Mouse (Mus musculus) stomach, embryonic 16.5 days (tissue): ENCODE results near the gene Itpr2. TPM values are rescaled to one million over a fixed set of nuclear protein-coding genes. Genes with fewer than 3 reads are reported as not detected.
A peak's percentile ranks its signal among the peaks of the same experiment; 100 is the strongest.

ENCODE experiments used
- ATAC-seq: fragments of 200-750 bp; cut with Nextera tagmentation; 2 replicates; pipeline ENCODE4 v1.8.0; 2017; ENCODE audit warnings: moderate number of reproducible peaks, moderate TSS enrichment; ENCODE audit not compliant: insufficient read depth, low FRiP score
- H3K27ac ChIP-seq: fragments of 300-500 bp; sonication (generic); 2 replicates; pipeline ENCODE4 v1.5.1; 2014; ENCODE audit warnings: low read length
- H3K27me3 ChIP-seq: fragments of 300-500 bp; sonication (generic); 2 replicates; pipeline ENCODE4 v1.6.1; 2014; ENCODE audit warnings: low read length, control low read depth, mixed read lengths; ENCODE audit not compliant: control insufficient read depth, insufficient read depth
- H3K36me3 ChIP-seq: fragments of 300-500 bp; sonication (generic); 2 replicates; pipeline ENCODE4 v1.6.1; 2014; ENCODE audit warnings: low read length; ENCODE audit not compliant: control insufficient read depth, insufficient read depth
- H3K4me1 ChIP-seq: fragments of 300-500 bp; sonication (generic); 2 replicates; pipeline ENCODE4 v1.6.1; 2014; ENCODE audit warnings: low read length, control low read depth, mixed read lengths; ENCODE audit not compliant: control insufficient read depth, insufficient read depth
- H3K4me2 ChIP-seq: fragments of 300-500 bp; sonication (generic); 2 replicates; pipeline ENCODE4 v1.6.1; 2014; ENCODE audit warnings: low read depth, low read length, mixed read lengths
- H3K4me3 ChIP-seq: fragments of 300-500 bp; sonication (generic); replicated peaks from 2 replicates; pipeline ENCODE4 v1.5.1; 2014; ENCODE audit warnings: mild to moderate bottlenecking, low read length
- H3K9ac ChIP-seq: fragments of 300-500 bp; sonication (generic); 2 replicates; pipeline ENCODE4 v1.6.1; 2014; ENCODE audit warnings: low read length
- H3K9me3 ChIP-seq: fragments of 300-500 bp; sonication (generic); replicated peaks from 2 replicates; pipeline ENCODE4 v1.6.1; 2016; ENCODE audit warnings: low read length, control low read depth; ENCODE audit not compliant: control insufficient read depth
- WGBS: fragments of 180-500 bp; shearing (Covaris S2); extraction: QIAGEN DNeasy Blood & Tissue Kit; methylation state at CpG from one replicate; pipeline ENCODE4 v1.1.7; 2014; 5-methylcytosine and 5-hydroxymethylcytosine counted together
- polyA plus RNA-seq: library from polyadenylated mRNA; unstranded; fragments of >200 nt; fragmentation: Nextera tagmentation; extraction: Ambion mirVana; gene quantifications from 2 replicates; pipeline ENCODE4 v1.2.1, GENCODE M21; 2015

The Itpr2 gene
- polyA plus RNA-seq, 1 experiment from 2014 or later, result 14.8 TPM

DNA sequence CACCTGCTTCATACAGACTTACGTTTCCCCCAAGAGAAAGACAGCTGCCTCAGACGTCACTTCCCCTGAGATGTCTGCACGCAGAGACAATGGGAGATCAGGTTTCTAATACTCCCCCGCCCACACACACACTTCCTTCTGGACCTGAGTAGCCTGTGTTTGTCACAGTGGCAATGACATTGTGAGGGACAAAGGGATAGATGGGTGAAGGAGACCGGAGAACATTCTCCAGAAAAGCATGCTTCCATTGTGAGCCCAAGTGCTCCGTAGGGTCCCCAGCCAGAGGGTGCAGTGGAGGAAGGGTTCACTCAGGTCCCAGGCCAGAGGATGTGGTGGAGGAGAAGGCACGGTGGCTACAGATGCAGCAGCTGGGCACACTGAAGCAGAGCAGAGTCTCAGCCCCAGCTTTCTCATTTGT, 12.5 kb upstream of the Itpr2 start:
- no peak overlapping the region for H3K9ac ChIP-seq
- H3K9me3 ChIP-seq, result no peaks in the 10 kb centered on the region
- no peaks in the 10 kb centered on the region for H3K4me1 ChIP-seq
- WGBS, result 53% methylated on average over 7 of the region's 7 CpGs
- H3K4me2 ChIP-seq, result no peak overlapping the region
- H3K27ac ChIP-seq, result no peak overlapping the region
- H3K36me3 ChIP-seq, result no peaks in the 10 kb centered on the region
- no peak for ATAC-seq
- no peak overlapping the region for H3K4me3 ChIP-seq
- H3K27me3 ChIP-seq, result no peaks in the 10 kb centered on the region

DNA sequence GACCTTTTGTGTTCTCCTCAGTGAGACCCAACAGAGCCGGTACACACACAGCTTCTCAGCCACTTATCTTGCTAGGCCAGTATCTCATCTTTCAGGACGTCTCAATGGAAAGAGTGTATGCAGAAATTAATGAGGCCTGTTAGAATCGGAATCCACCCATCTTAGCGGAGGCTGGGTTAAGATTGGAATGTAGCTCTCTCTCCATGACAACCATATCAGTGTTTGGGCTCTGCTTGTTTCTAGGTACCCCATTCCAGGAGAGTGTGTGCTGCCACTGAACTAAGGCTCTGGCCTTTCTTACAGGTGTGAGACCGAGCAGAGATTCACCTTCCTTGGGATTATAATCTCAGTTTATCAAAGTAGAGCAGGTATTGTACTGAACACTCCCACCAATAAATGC, 11.9 kb upstream of the Itpr2 start:
- Histone ChIP-seq H3K4me3 (no peak overlapping the region), H3K9ac (no peak overlapping the region), H3K27ac (no peak overlapping the region), H3K27me3 (no peaks in the 10 kb centered on the region), H3K4me2 (no peak overlapping the region), H3K36me3 (no peaks in the 10 kb centered on the region), H3K9me3 (no peaks in the 10 kb centered on the region), H3K4me1 (no peaks in the 10 kb centered on the region)
- 34% methylated on average over 5 of the region's 5 CpGs for WGBS
- no peak for ATAC-seq

DNA sequence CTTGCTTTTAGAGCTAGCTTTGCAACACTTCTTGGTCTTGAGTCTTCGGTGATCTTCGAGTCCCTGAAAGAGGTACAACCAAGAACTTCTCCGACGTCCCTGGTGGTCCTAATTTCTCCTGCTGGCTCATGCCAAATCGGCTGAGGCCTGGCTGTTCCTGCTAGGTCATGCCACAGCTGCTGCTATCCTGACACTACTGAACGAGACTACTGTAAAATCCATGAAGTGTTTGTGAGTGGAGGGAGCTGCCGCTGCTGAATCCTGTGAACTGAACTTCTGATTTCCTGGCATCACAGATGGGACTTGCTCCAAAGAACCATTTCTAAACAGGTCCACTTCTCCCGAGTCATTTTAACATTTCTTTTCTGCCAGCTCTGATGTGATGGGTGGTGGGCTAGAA, 11.4 kb upstream of the Itpr2 start:
- H3K4me1 ChIP-seq, result no peaks in the 10 kb centered on the region
- H3K4me2 ChIP-seq, result no peak overlapping the region
- no peaks in the 10 kb centered on the region for H3K9me3 ChIP-seq
- no peak overlapping the region for H3K4me3 ChIP-seq
- no peak overlapping the region for H3K27ac ChIP-seq
- WGBS, result 74% methylated on average over 8 of the region's 8 CpGs
- no peaks in the 10 kb centered on the region for H3K36me3 ChIP-seq
- H3K9ac ChIP-seq, result no peak overlapping the region
- no peak for ATAC-seq
- H3K27me3 ChIP-seq, result no peaks in the 10 kb centered on the region

DNA sequence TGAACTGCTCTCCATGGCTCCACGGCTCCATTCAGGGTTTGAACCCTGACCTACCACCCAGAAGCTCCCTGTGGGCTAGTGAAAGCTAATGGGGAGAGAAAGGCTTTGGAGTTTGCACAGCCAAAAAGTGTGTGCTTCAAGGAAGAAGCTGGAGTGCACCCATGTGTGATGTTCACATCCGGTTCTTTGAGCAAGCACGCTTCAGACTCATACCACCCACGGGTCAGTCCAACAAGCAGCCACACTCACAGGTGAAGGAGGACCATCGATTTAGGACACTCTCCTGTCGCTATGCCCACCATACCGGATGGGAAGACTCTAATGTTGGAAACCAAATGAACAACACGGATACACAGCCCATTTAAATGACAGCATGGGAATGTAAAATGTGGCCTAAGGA, 9.5 kb upstream of the Itpr2 start:
- no peaks in the 10 kb centered on the region for H3K4me1 ChIP-seq
- 85% methylated on average over 8 of the region's 8 CpGs for WGBS
- H3K27me3 ChIP-seq, result no peaks in the 10 kb centered on the region
- no peak overlapping the region for H3K9ac ChIP-seq
- H3K4me2 ChIP-seq, result no peak overlapping the region
- ATAC-seq, result no peak
- H3K27ac ChIP-seq, result no peak overlapping the region
- H3K4me3 ChIP-seq, result no peak overlapping the region
- H3K36me3 ChIP-seq, result no peaks in the 10 kb centered on the region
- no peaks in the 10 kb centered on the region for H3K9me3 ChIP-seq

DNA sequence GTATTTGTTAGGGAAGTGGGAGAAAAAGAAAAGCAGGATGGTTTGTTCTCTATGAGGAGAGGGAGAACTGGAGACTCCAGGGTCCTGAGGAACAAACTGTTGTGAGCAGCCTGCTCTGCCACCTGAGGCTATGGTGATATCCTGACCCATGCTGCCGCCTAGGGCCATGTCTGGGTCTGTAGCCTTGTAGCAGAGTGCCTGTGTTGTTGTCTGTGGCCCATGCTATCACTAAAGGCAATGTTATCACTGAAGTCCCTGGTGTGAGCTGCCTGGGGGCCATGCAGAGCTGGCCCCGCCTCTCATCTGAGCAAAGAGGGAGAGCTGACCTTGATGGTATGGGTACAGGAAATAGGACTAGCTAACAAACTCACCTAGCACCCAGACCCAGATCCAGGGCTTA, 7.9 kb upstream of the Itpr2 start:
- 70% methylated on average over 2 of the region's 2 CpGs for whole genome bisulfite sequencing
- Histone ChIP-seq H3K36me3 (no peaks in the 10 kb centered on the region), H3K9me3 (no peaks in the 10 kb centered on the region), H3K4me2 (no peak overlapping the region), H3K9ac (no peak overlapping the region), H3K4me3 (no peak overlapping the region), H3K4me1 (no peaks in the 10 kb centered on the region), H3K27me3 (no peaks in the 10 kb centered on the region), H3K27ac (no peak overlapping the region)
- ATAC-seq, result no peak

GRCm38 (mm10) chr6:146504459-146504858, 2.4 kb upstream of the Itpr2 start:
- Histone ChIP-seq H3K27ac (no peak overlapping the region), H3K4me2 (no peak overlapping the region), H3K27me3 (no peaks in the 10 kb centered on the region), H3K36me3 (no peaks in the 10 kb centered on the region), H3K4me1 (peaks cover 8% of the 10 kb centered on the region; the same call in 1 of the 2 replicates), H3K9me3 (no peaks in the 10 kb centered on the region), H3K9ac (no peak overlapping the region), H3K4me3 (no peak overlapping the region)
- WGBS, result 84% methylated on average over 2 of the region's 2 CpGs
- no peak for ATAC-seq

DNA sequence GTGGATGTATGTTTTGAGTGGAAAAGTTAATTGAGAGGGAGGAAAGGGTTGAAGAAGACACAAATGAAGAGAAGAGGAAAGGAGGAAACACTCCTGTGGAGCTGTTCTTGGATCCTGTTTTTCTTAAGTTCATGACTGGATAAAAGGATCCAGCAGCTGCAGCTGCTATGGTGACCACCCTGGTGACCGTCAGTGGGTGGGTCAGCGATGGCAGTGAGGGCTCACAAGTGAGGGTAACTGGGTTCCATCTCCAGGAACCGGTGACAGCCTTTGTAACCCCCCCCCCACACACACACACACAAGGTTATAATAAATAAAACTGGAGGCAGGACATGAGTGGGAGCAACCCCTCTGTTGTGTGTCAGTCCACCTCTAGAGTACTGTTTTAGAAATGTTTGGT, 833 bp upstream of the Itpr2 start:
- no peaks in the 10 kb centered on the region for H3K36me3 ChIP-seq
- no peaks in the 10 kb centered on the region for H3K27me3 ChIP-seq
- H3K4me1 ChIP-seq, result peaks cover 8% of the 10 kb centered on the region; the same call in 1 of the 2 replicates
- 38% methylated on average over 3 of the region's 3 CpGs for WGBS
- no peak overlapping the region for H3K27ac ChIP-seq
- H3K4me2 ChIP-seq, result peak overlapping the region; percentile 96
- peak overlapping the region; percentile 84 for H3K9ac ChIP-seq
- no peaks in the 10 kb centered on the region for H3K9me3 ChIP-seq
- no peak for ATAC-seq
- H3K4me3 ChIP-seq, result peak overlapping the region; percentile 71

GRCm38 (mm10) chr6:146501316-146501865, 632 bp downstream of the Itpr2 start:
- Histone ChIP-seq H3K36me3 (no peaks in the 10 kb centered on the region), H3K9ac (peak overlapping the region; percentile 84), H3K4me3 (peak overlapping the region; percentile 71), H3K9me3 (no peaks in the 10 kb centered on the region), H3K4me2 (peak overlapping the region; percentile 96), H3K4me1 (peaks cover 8% of the 10 kb centered on the region; the same call in 1 of the 2 replicates), H3K27ac (peak overlapping the region; percentile 55), H3K27me3 (no peaks in the 10 kb centered on the region)
- WGBS, result under 1% methylated on average over 30 of the region's 30 CpGs
- ATAC-seq, result peak; percentile 30; the same call in 1 of the 2 replicates

DNA sequence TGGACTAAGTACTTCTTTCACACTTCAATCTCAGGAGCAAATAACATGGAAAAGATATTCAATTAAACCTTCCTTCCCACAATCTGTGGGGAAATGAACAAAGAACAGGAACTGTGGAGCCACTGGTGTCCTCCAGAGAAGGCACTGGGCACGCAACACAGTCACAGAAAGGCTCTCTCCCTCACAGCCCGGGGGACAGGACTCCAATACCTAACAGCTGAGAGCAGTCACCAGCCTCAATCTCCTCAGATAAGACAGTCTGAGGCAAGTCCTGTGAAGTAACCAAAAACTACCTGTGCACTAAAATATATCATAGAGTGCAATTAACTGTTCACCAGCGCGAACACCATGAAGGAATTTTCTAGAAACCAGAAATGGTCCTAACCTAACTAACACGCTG, 1.3 kb downstream of the Itpr2 start:
- ATAC-seq, result no peak
- Histone ChIP-seq H3K9me3 (no peaks in the 10 kb centered on the region), H3K27me3 (no peaks in the 10 kb centered on the region), H3K9ac (peak overlapping the region; percentile 84; the same call in 1 of the 2 replicates), H3K27ac (no peak overlapping the region), H3K4me1 (peaks cover 8% of the 10 kb centered on the region; the same call in 1 of the 2 replicates), H3K4me2 (peak overlapping the region; percentile 96), H3K4me3 (peak overlapping the region; percentile 71), H3K36me3 (no peaks in the 10 kb centered on the region)
- 62% methylated on average over 5 of the region's 5 CpGs for WGBS
